Mouse (Mus musculus): ENCODE data around the gene Rtn4rl1.

The Rtn4rl1 gene

GRCm38 (mm10) chr11:75193256-75194071 lies at the start of gene Rtn4rl1:
Gene Rtn4rl1 (plus strand): TSS chr11:75193783.
- peak in 1 of 2 experiments; percentile 68 for DNase-seq (ENCODE audit: low spot score in 2 of 2)

- no peak for DNase-seq (ENCODE audit: low spot score in 2 of 2)
Observed at GRCm38 (mm10) chr11:75145841-75146240, 47.7 kb upstream of the Rtn4rl1 start.

GRCm38 (mm10) chr11:75147106-75147845 lies 46.3 kb upstream of the Rtn4rl1 start:
- DNase-seq (ENCODE audit: low spot score in 2 of 2) = no peak

- DNase-seq (ENCODE audit: low spot score in 2 of 2) = no peak
Observed at GRCm38 (mm10) chr11:75147846-75148168, 45.8 kb upstream of the Rtn4rl1 start.

- no peak for DNase-seq (ENCODE audit: low spot score in 2 of 2)
Observed at GRCm38 (mm10) chr11:75148332-75149035, 45.1 kb upstream of the Rtn4rl1 start.

GRCm38 (mm10) chr11:75150346-75150745 lies 43.2 kb upstream of the Rtn4rl1 start:
- DNase-seq (ENCODE audit: low spot score in 2 of 2) = no peak

- DNase-seq (ENCODE audit: low spot score in 2 of 2) = no peak
Observed at GRCm38 (mm10) chr11:75152603-75153557, 40.7 kb upstream of the Rtn4rl1 start.

GRCm38 (mm10) chr11:75154053-75154585 lies 39.5 kb upstream of the Rtn4rl1 start:
- DNase-seq (ENCODE audit: low spot score in 2 of 2) = no peak

- DNase-seq (ENCODE audit: low spot score in 2 of 2) = no peak
Observed at GRCm38 (mm10) chr11:75155985-75156384, 37.6 kb upstream of the Rtn4rl1 start.

- no peak for DNase-seq (ENCODE audit: low spot score in 2 of 2)
Observed at GRCm38 (mm10) chr11:75156416-75156815, 37.2 kb upstream of the Rtn4rl1 start.

- DNase-seq (ENCODE audit: low spot score in 2 of 2) = no peak
Observed at GRCm38 (mm10) chr11:75157037-75157436, 36.5 kb upstream of the Rtn4rl1 start.

GRCm38 (mm10) chr11:75157901-75158300 lies 35.7 kb upstream of the Rtn4rl1 start:
- DNase-seq (ENCODE audit: low spot score in 2 of 2) = no peak

- DNase-seq (ENCODE audit: low spot score in 2 of 2) = no peak
Observed at GRCm38 (mm10) chr11:75158432-75158831, 35.2 kb upstream of the Rtn4rl1 start.

- DNase-seq (ENCODE audit: low spot score in 2 of 2) = no peak
Observed at GRCm38 (mm10) chr11:75159564-75159963, 34.0 kb upstream of the Rtn4rl1 start.

GRCm38 (mm10) chr11:75160954-75161353 lies 32.6 kb upstream of the Rtn4rl1 start:
- DNase-seq (ENCODE audit: low spot score in 2 of 2) = no peak

GRCm38 (mm10) chr11:75161417-75162008 lies 32.1 kb upstream of the Rtn4rl1 start:
- no peak for DNase-seq (ENCODE audit: low spot score in 2 of 2)

- DNase-seq (ENCODE audit: low spot score in 2 of 2) = no peak
Observed at GRCm38 (mm10) chr11:75162591-75163080, 30.9 kb upstream of the Rtn4rl1 start.

GRCm38 (mm10) chr11:75163379-75163778 lies 30.2 kb upstream of the Rtn4rl1 start:
- no peak for DNase-seq (ENCODE audit: low spot score in 2 of 2)

GRCm38 (mm10) chr11:75164051-75164450 lies 29.5 kb upstream of the Rtn4rl1 start:
- no peak for DNase-seq (ENCODE audit: low spot score in 2 of 2)

GRCm38 (mm10) chr11:75164750-75165149 lies 28.8 kb upstream of the Rtn4rl1 start:
- no peak for DNase-seq (ENCODE audit: low spot score in 2 of 2)

Data from frontal cortex, postnatal 36 days (tissue).